Mouse (Mus musculus): ENCODE data around the gene Thoc6. TPM values are rescaled to one million over a fixed set of nuclear protein-coding genes. Genes with fewer than 3 reads are reported as not detected.

Thoc6 gene
- polyA plus RNA-seq (2014; fragmentation: Nextera tagmentation; extraction: Ambion mirVana): 47.4 and 49.6 TPM in 2 replicates

GRCm38 (mm10) chr17:23673424-23674073 lies at the start of gene Thoc6, which contains the start of gene Hcfc1r1:
Thoc6 (minus strand) TSS chr17:23673882.
Hcfc1r1 (plus strand) TSS chr17:23673596.
- Histone ChIP-seq H3K9ac (peak within 1 kb of the TSS; percentile 59), H3K4me2 (peak within 1 kb of the TSS; percentile 96), H3K27ac (ENCODE audit: low read depth) (peak within 1 kb of the TSS; percentile 80), H3K9me3 (ENCODE audit: low read depth, low read length) (no peaks in the 10 kb centered on the region), H3K36me3 (ENCODE audit: insufficient read depth) (peaks cover 24% of the 10 kb centered on the region), H3K4me3 (ENCODE audit: low read depth, low read length) (peak within 1 kb of the TSS; percentile 61), H3K4me1 (ENCODE audit: insufficient read depth) (peaks cover 6% of the 10 kb centered on the region; the same call in 1 of the 2 replicates), H3K27me3 (ENCODE audit: insufficient read depth, low read length) (peaks cover 4% of the 10 kb centered on the region; the same call in 1 of the 2 replicates)
- DNase-seq (peak; percentile 96), ATAC-seq (ENCODE audit: insufficient read depth) (peak; percentile 92)
- WGBS: under 1% methylated on average over 45 of the region's 45 CpGs
- no peak for TF ChIP-seq CTCF (IDR thresholded peaks at IDR 0.05; ENCODE audit: low read depth)

GRCm38 (mm10) chr17:23722376-23723125 lies 48.9 kb upstream of the Thoc6 start, which contains the start of gene 1520401A03Rik:
1520401A03Rik (minus strand) TSS chr17:23722783.
- no peak for DNase-seq
- Histone ChIP-seq H3K4me2 (no peak within 1 kb of the TSS), H3K9ac (no peak within 1 kb of the TSS), H3K4me1 (ENCODE audit: insufficient read depth) (no peaks in the 10 kb centered on the region), H3K9me3 (ENCODE audit: low read depth, low read length) (no peaks in the 10 kb centered on the region), H3K27ac (ENCODE audit: low read depth) (no peak within 1 kb of the TSS), H3K4me3 (ENCODE audit: low read depth, low read length) (no peak within 1 kb of the TSS), H3K36me3 (ENCODE audit: insufficient read depth) (no peaks in the 10 kb centered on the region), H3K27me3 (ENCODE audit: insufficient read depth, low read length) (no peaks in the 10 kb centered on the region)
- WGBS: 39% methylated on average over 7 of the region's 7 CpGs
- ATAC-seq (ENCODE audit: insufficient read depth): no peak
- no peak for TF ChIP-seq CTCF (IDR thresholded peaks at IDR 0.05; ENCODE audit: low read depth)

- DNase-seq: no peak
- H3K4me3 ChIP-seq (ENCODE audit: low read depth, low read length): no peak overlapping the region
- no peaks in the 10 kb centered on the region for H3K27me3 ChIP-seq (ENCODE audit: insufficient read depth, low read length)
- no peak overlapping the region for H3K4me2 ChIP-seq
- no peak for ATAC-seq (ENCODE audit: insufficient read depth)
- H3K4me1 ChIP-seq (ENCODE audit: insufficient read depth): no peaks in the 10 kb centered on the region
- H3K36me3 ChIP-seq (ENCODE audit: insufficient read depth): no peaks in the 10 kb centered on the region
- no peak for TF ChIP-seq CTCF (IDR thresholded peaks at IDR 0.05; ENCODE audit: low read depth)
- 78% methylated on average over 2 of the region's 2 CpGs for WGBS
- no peaks in the 10 kb centered on the region for H3K9me3 ChIP-seq (ENCODE audit: low read depth, low read length)
- no peak overlapping the region for H3K9ac ChIP-seq
- H3K27ac ChIP-seq (ENCODE audit: low read depth): no peak overlapping the region
Measured at GRCm38 (mm10) chr17:23721886-23722285, 48.2 kb upstream of the Thoc6 start.

GRCm38 (mm10) chr17:23719455-23719854 lies 45.8 kb upstream of the Thoc6 start:
- H3K4me1 ChIP-seq (ENCODE audit: insufficient read depth): no peaks in the 10 kb centered on the region
- no peak overlapping the region for H3K27ac ChIP-seq (ENCODE audit: low read depth)

GRCm38 (mm10) chr17:23717003-23717402 lies 43.3 kb upstream of the Thoc6 start:
- H3K9ac ChIP-seq: no peak overlapping the region
- no peak overlapping the region for H3K4me2 ChIP-seq
- 51% methylated on average over 2 of the region's 2 CpGs for WGBS
- no peak overlapping the region for H3K4me3 ChIP-seq (ENCODE audit: low read depth, low read length)
- peak; percentile 64 for DNase-seq
- peak; percentile 42; the same call in 1 of the 2 replicates for ATAC-seq (ENCODE audit: insufficient read depth)
- TF ChIP-seq CTCF (IDR thresholded peaks at IDR 0.05; ENCODE audit: low read depth): no peak
- no peaks in the 10 kb centered on the region for H3K4me1 ChIP-seq (ENCODE audit: insufficient read depth)
- H3K27me3 ChIP-seq (ENCODE audit: insufficient read depth, low read length): no peaks in the 10 kb centered on the region
- H3K36me3 ChIP-seq (ENCODE audit: insufficient read depth): no peaks in the 10 kb centered on the region
- H3K27ac ChIP-seq (ENCODE audit: low read depth): no peak overlapping the region
- H3K9me3 ChIP-seq (ENCODE audit: low read depth, low read length): no peaks in the 10 kb centered on the region

More at GRCm38 (mm10) chr17:23719455-23719854, 45.8 kb upstream of the Thoc6 start:
- Histone ChIP-seq H3K36me3 (ENCODE audit: insufficient read depth) (no peaks in the 10 kb centered on the region), H3K4me3 (ENCODE audit: low read depth, low read length) (no peak overlapping the region), H3K9me3 (ENCODE audit: low read depth, low read length) (no peaks in the 10 kb centered on the region), H3K27me3 (ENCODE audit: insufficient read depth, low read length) (no peaks in the 10 kb centered on the region), H3K9ac (no peak overlapping the region), H3K4me2 (no peak overlapping the region)
- TF ChIP-seq CTCF (IDR thresholded peaks at IDR 0.05; ENCODE audit: low read depth): no peak
- WGBS: 25% methylated on average over 1 of the region's 1 CpGs
- ATAC-seq (ENCODE audit: insufficient read depth) (no peak), DNase-seq (no peak)

- no peaks in the 10 kb centered on the region for H3K36me3 ChIP-seq (ENCODE audit: insufficient read depth)
- no peak overlapping the region for H3K4me3 ChIP-seq (ENCODE audit: low read depth, low read length)
- 5% methylated on average over 3 of the region's 3 CpGs for WGBS
- no peak overlapping the region for H3K27ac ChIP-seq (ENCODE audit: low read depth)
- no peaks in the 10 kb centered on the region for H3K9me3 ChIP-seq (ENCODE audit: low read depth, low read length)
- no peaks in the 10 kb centered on the region for H3K4me1 ChIP-seq (ENCODE audit: insufficient read depth)
- DNase-seq (peak; percentile 90), ATAC-seq (ENCODE audit: insufficient read depth) (peak; percentile 66)
- no peaks in the 10 kb centered on the region for H3K27me3 ChIP-seq (ENCODE audit: insufficient read depth, low read length)
- H3K9ac ChIP-seq: no peak overlapping the region
- TF ChIP-seq CTCF (IDR thresholded peaks at IDR 0.05; ENCODE audit: low read depth): peak; percentile 92
- H3K4me2 ChIP-seq: no peak overlapping the region
Measured at GRCm38 (mm10) chr17:23706212-23706611, 32.5 kb upstream of the Thoc6 start.

- 74% methylated on average over 7 of the region's 7 CpGs for WGBS
- DNase-seq (no peak), ATAC-seq (ENCODE audit: insufficient read depth) (peak; percentile 10; the same call in 1 of the 2 replicates)
- TF ChIP-seq CTCF (IDR thresholded peaks at IDR 0.05; ENCODE audit: low read depth): no peak
- Histone ChIP-seq H3K4me3 (ENCODE audit: low read depth, low read length) (no peak overlapping the region), H3K27me3 (ENCODE audit: insufficient read depth, low read length) (no peaks in the 10 kb centered on the region), H3K9ac (no peak overlapping the region), H3K36me3 (ENCODE audit: insufficient read depth) (no peaks in the 10 kb centered on the region), H3K27ac (ENCODE audit: low read depth) (no peak overlapping the region), H3K4me2 (no peak overlapping the region), H3K9me3 (ENCODE audit: low read depth, low read length) (no peaks in the 10 kb centered on the region), H3K4me1 (ENCODE audit: insufficient read depth) (no peaks in the 10 kb centered on the region)
Measured at GRCm38 (mm10) chr17:23705525-23706104, 31.9 kb upstream of the Thoc6 start.

Measured in lung, embryonic 14.5 days (tissue).